Mouse (Mus musculus) liver, embryonic 13.5 days (tissue): ENCODE results near the gene Rnase12. TPM values are rescaled to one million over a fixed set of nuclear protein-coding genes. Genes with fewer than 3 reads are reported as not detected.

Source experiments
- ATAC-seq: fragments of 200-750 bp; cut with Nextera tagmentation; 2 replicates; pipeline ENCODE4 v1.8.0; 2017; ENCODE audit warnings: low read depth, mild to moderate bottlenecking, moderate number of reproducible peaks, moderate library complexity
- DNase-seq: peaks from one replicate; pipeline ENCODE4 v3.0.0; 2022
- H3K27ac ChIP-seq: fragments of 300-500 bp; sonication (generic); 2 replicates; pipeline ENCODE4 v1.5.1; 2015; ENCODE audit warnings: moderate library complexity, mild to moderate bottlenecking, inconsistent platforms
- H3K27me3 ChIP-seq: fragments of 300-500 bp; sonication (generic); 2 replicates; pipeline ENCODE4 v1.6.1; 2015; ENCODE audit warnings: mild to moderate bottlenecking, inconsistent platforms
- H3K36me3 ChIP-seq: fragments of 300-500 bp; sonication (generic); 2 replicates; pipeline ENCODE4 v1.6.1; 2015; ENCODE audit warnings: mild to moderate bottlenecking, inconsistent platforms
- H3K4me1 ChIP-seq: fragments of 300-500 bp; sonication (generic); replicated peaks from 2 replicates; pipeline ENCODE4 v1.6.1; 2015; ENCODE audit warnings: inconsistent platforms
- H3K4me2 ChIP-seq: fragments of 300-500 bp; sonication (generic); 2 replicates; pipeline ENCODE4 v1.6.1; 2015; ENCODE audit warnings: inconsistent platforms, mild to moderate bottlenecking, moderate library complexity
- H3K4me3 ChIP-seq: fragments of 300-500 bp; sonication (generic); replicated peaks from 2 replicates; pipeline ENCODE4 v1.5.1; 2015; ENCODE audit warnings: mild to moderate bottlenecking, inconsistent platforms
- H3K9ac ChIP-seq: fragments of 300-500 bp; sonication (generic); 2 replicates; pipeline ENCODE4 v1.6.1; 2015; ENCODE audit warnings: mild to moderate bottlenecking, inconsistent platforms
- H3K9me3 ChIP-seq: fragments of 300-500 bp; sonication (generic); replicated peaks from 2 replicates; pipeline ENCODE4 v1.6.1; 2016; ENCODE audit warnings: inconsistent platforms
- WGBS: fragments of 180-500 bp; shearing (Covaris S2); methylation state at CpG from one replicate; pipeline ENCODE4 v1.1.7; 2015; ENCODE audit not compliant: insufficient replicate concordance; 5-methylcytosine and 5-hydroxymethylcytosine counted together
- polyA plus RNA-seq: library from polyadenylated mRNA; unstranded; fragments of >200 nt; fragmentation: Nextera tagmentation; extraction: Ambion mirVana; gene quantifications from 2 replicates; pipeline ENCODE4 v1.2.1, GENCODE M21; 2015

The Rnase12 gene
- polyA plus RNA-seq, 1 experiment from 2014 or later = 1.8 TPM

GRCm38 (mm10) chr14:51082599-51083581 lies 25.4 kb upstream of the Rnase12 start:
- H3K9ac ChIP-seq = peak overlapping the region; percentile 59
- H3K9me3 ChIP-seq = no peaks in the 10 kb centered on the region
- ATAC-seq (peak; percentile 74), DNase-seq (peak; percentile 63)
- H3K36me3 ChIP-seq = no peaks in the 10 kb centered on the region
- peaks cover 46% of the 10 kb centered on the region for H3K27me3 ChIP-seq
- H3K4me2 ChIP-seq = peak overlapping the region; percentile 75
- WGBS = 1% methylated on average over 40 of the region's 40 CpGs
- H3K27ac ChIP-seq = no peak overlapping the region
- peaks cover 55% of the 10 kb centered on the region for H3K4me1 ChIP-seq
- peak overlapping the region; percentile 62 for H3K4me3 ChIP-seq

GRCm38 (mm10) chr14:51081035-51081434 lies 23.6 kb upstream of the Rnase12 start:
- peaks cover 46% of the 10 kb centered on the region for H3K27me3 ChIP-seq
- no peaks in the 10 kb centered on the region for H3K36me3 ChIP-seq
- DNase-seq = no peak
- H3K4me1 ChIP-seq = peaks cover 40% of the 10 kb centered on the region
- WGBS = 58% methylated on average over 2 of the region's 2 CpGs
- H3K9me3 ChIP-seq = no peaks in the 10 kb centered on the region
- no peak overlapping the region for H3K4me2 ChIP-seq
- no peak overlapping the region for H3K27ac ChIP-seq
- H3K9ac ChIP-seq = no peak overlapping the region
- H3K4me3 ChIP-seq = no peak overlapping the region
- no peak for ATAC-seq

GRCm38 (mm10) chr14:51079180-51079579 lies 21.7 kb upstream of the Rnase12 start:
- 55% methylated on average over 1 of the region's 1 CpGs for WGBS
- no peaks in the 10 kb centered on the region for H3K36me3 ChIP-seq
- no peaks in the 10 kb centered on the region for H3K9me3 ChIP-seq
- no peak overlapping the region for H3K9ac ChIP-seq
- H3K27ac ChIP-seq = no peak overlapping the region
- ATAC-seq = no peak
- peaks cover 21% of the 10 kb centered on the region for H3K4me1 ChIP-seq
- H3K27me3 ChIP-seq = peaks cover 53% of the 10 kb centered on the region
- no peak overlapping the region for H3K4me3 ChIP-seq
- no peak overlapping the region for H3K4me2 ChIP-seq
- no peak for DNase-seq

- Histone ChIP-seq H3K4me2 (no peak within 1 kb of the TSS), H3K9ac (no peak within 1 kb of the TSS), H3K36me3 (no peaks in the 10 kb centered on the region), H3K4me1 (no peaks in the 10 kb centered on the region; the same call in 1 of the 2 replicates), H3K4me3 (no peak within 1 kb of the TSS), H3K27me3 (peaks cover 25% of the 10 kb centered on the region; the same call in 1 of the 2 replicates), H3K9me3 (no peaks in the 10 kb centered on the region), H3K27ac (no peak within 1 kb of the TSS)
- ATAC-seq (no peak), DNase-seq (no peak)
- WGBS = 73% methylated on average over 3 of the region's 3 CpGs
These were observed 16.9 kb upstream of the Rnase12 start, which contains the start of gene Olfr750 for GRCm38 (mm10) chr14:51074335-51074734. TSS of gene Olfr750 (minus strand) at chr14:51074435.

- Histone ChIP-seq H3K9ac (no peak overlapping the region), H3K27me3 (0 out of 2 replicates have a peak, but pooled peaks cover 15% of the 10 kb centered on the region), H3K27ac (no peak overlapping the region), H3K4me1 (peaks cover 9% of the 10 kb centered on the region), H3K9me3 (no peaks in the 10 kb centered on the region), H3K4me3 (no peak overlapping the region), H3K36me3 (no peaks in the 10 kb centered on the region), H3K4me2 (no peak overlapping the region)
- DNase-seq (peak; percentile 48), ATAC-seq (no peak)
- WGBS = 65% methylated on average over 2 of the region's 2 CpGs
These were observed 12.2 kb upstream of the Rnase12 start for GRCm38 (mm10) chr14:51069617-51070016.

GRCm38 (mm10) chr14:51068956-51069355 lies 11.5 kb upstream of the Rnase12 start:
- DNase-seq = no peak
- no peaks in the 10 kb centered on the region for H3K9me3 ChIP-seq
- 79% methylated on average over 5 of the region's 5 CpGs for WGBS

GRCm38 (mm10) chr14:51060761-51061160 lies 3.3 kb upstream of the Rnase12 start:
- WGBS = 72% methylated on average over 5 of the region's 5 CpGs
- no peak overlapping the region for H3K4me3 ChIP-seq
- peaks cover 22% of the 10 kb centered on the region for H3K4me1 ChIP-seq
- H3K27ac ChIP-seq = no peak overlapping the region
- no peak for DNase-seq
- no peak overlapping the region for H3K9ac ChIP-seq
- no peaks in the 10 kb centered on the region for H3K27me3 ChIP-seq
- no peak overlapping the region for H3K4me2 ChIP-seq
- no peaks in the 10 kb centered on the region for H3K36me3 ChIP-seq
- no peaks in the 10 kb centered on the region for H3K9me3 ChIP-seq
- no peak for ATAC-seq

More at GRCm38 (mm10) chr14:51068956-51069355, 11.5 kb upstream of the Rnase12 start:
- no peak for ATAC-seq
- H3K9ac ChIP-seq = no peak overlapping the region
- H3K4me2 ChIP-seq = no peak overlapping the region
- peaks cover 11% of the 10 kb centered on the region for H3K4me1 ChIP-seq
- H3K27me3 ChIP-seq = 0 out of 2 replicates have a peak, but pooled peaks cover 14% of the 10 kb centered on the region
- H3K4me3 ChIP-seq = no peak overlapping the region
- H3K27ac ChIP-seq = no peak overlapping the region
- no peaks in the 10 kb centered on the region for H3K36me3 ChIP-seq

- H3K4me2 ChIP-seq = no peak overlapping the region
- no peak for ATAC-seq
- no peak for DNase-seq
- H3K27ac ChIP-seq = no peak overlapping the region
- WGBS = 45% methylated on average over 13 of the region's 13 CpGs
- no peaks in the 10 kb centered on the region for H3K36me3 ChIP-seq
- H3K4me3 ChIP-seq = no peak overlapping the region
- no peaks in the 10 kb centered on the region for H3K27me3 ChIP-seq
- H3K9ac ChIP-seq = no peak overlapping the region
- no peaks in the 10 kb centered on the region for H3K9me3 ChIP-seq
- H3K4me1 ChIP-seq = peaks cover 19% of the 10 kb centered on the region
These were observed 2.9 kb downstream of the Rnase12 start for GRCm38 (mm10) chr14:51054243-51055237.

GRCm38 (mm10) chr14:51053176-51053575 lies 4.3 kb downstream of the Rnase12 start:
- no peak overlapping the region for H3K4me3 ChIP-seq
- no peak overlapping the region for H3K9ac ChIP-seq
- H3K4me2 ChIP-seq = no peak overlapping the region
- H3K27me3 ChIP-seq = no peaks in the 10 kb centered on the region
- H3K4me1 ChIP-seq = peaks cover 19% of the 10 kb centered on the region
- ATAC-seq = no peak
- no peak for DNase-seq
- no peak overlapping the region for H3K27ac ChIP-seq
- WGBS = 67% methylated on average over 5 of the region's 5 CpGs
- H3K9me3 ChIP-seq = no peaks in the 10 kb centered on the region
- no peaks in the 10 kb centered on the region for H3K36me3 ChIP-seq

- WGBS = 58% methylated on average over 5 of the region's 5 CpGs
These were observed 5.5 kb downstream of the Rnase12 start for GRCm38 (mm10) chr14:51051941-51052340.

GRCm38 (mm10) chr14:51050063-51050462 lies 7.4 kb downstream of the Rnase12 start, which contains the start of gene Rnase11:
TSS of gene Rnase11 (minus strand) at chr14:51050163.
- H3K27ac ChIP-seq = no peak within 1 kb of the TSS
- H3K4me3 ChIP-seq = no peak within 1 kb of the TSS
- H3K9ac ChIP-seq = no peak within 1 kb of the TSS
- no peaks in the 10 kb centered on the region for H3K36me3 ChIP-seq
- H3K27me3 ChIP-seq = no peaks in the 10 kb centered on the region
- WGBS = 58% methylated on average over 2 of the region's 2 CpGs
- no peak for ATAC-seq
- no peaks in the 10 kb centered on the region for H3K9me3 ChIP-seq
- H3K4me2 ChIP-seq = no peak within 1 kb of the TSS
- H3K4me1 ChIP-seq = peaks cover 13% of the 10 kb centered on the region; the same call in 1 of the 2 replicates
- DNase-seq = no peak

More at GRCm38 (mm10) chr14:51051941-51052340, 5.5 kb downstream of the Rnase12 start:
- H3K4me1 ChIP-seq = peaks cover 14% of the 10 kb centered on the region; the same call in 1 of the 2 replicates
- no peak overlapping the region for H3K4me2 ChIP-seq
- H3K36me3 ChIP-seq = no peaks in the 10 kb centered on the region
- no peaks in the 10 kb centered on the region for H3K9me3 ChIP-seq
- no peak overlapping the region for H3K27ac ChIP-seq
- H3K27me3 ChIP-seq = no peaks in the 10 kb centered on the region
- DNase-seq (no peak), ATAC-seq (no peak)
- H3K9ac ChIP-seq = no peak overlapping the region
- no peak overlapping the region for H3K4me3 ChIP-seq
